Mouse (Mus musculus): ENCODE data around the gene Ankub1.

DNA sequence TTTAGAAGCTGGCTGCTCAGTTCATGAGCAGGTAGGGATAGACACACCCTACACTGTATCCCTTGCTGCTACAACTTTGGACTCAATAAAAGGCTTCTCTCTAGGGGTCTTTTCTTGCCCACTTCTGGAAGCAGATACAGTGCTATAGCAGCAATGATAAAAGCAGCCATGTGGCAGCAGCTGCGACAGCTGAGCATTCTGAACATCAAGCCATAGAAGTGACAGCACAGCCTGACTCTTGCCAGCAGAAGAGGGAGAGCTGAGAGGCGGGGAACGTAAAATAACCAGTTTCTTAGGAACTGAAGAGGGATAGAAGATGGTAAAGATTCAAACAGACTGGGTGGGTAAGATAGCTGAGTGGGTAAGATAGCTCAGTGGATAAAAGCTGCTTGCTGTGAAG is 40.1 kb downstream of the Ankub1 start:
- TF ChIP-seq CTCF (IDR thresholded peaks at IDR 0.05; ENCODE audit: borderline replicate concordance, insufficient read depth, low read length) (no peak), POLR2A (IDR thresholded peaks at IDR 0.05; ENCODE audit: low read depth, low read length) (no peak)
